Mouse (Mus musculus): ENCODE data around the gene Olfr476. TPM values are rescaled to one million over a fixed set of nuclear protein-coding genes. Genes with fewer than 3 reads are reported as not detected.

The Olfr476 gene
- not detected for polyA plus RNA-seq (2014; fragmentation: Illumina TruSeq; extraction: RNeasy Lipid Tissue Mini Kit (QIAGEN cat#74804); ENCODE audit: low read depth, low replicate concordance)

GRCm38 (mm10) chr7:107964503-107964902 is at the start of gene Olfr476:
Gene Olfr476 (plus strand): TSS chr7:107964803.

GRCm38 (mm10) chr7:107930146-107930545 is 34.5 kb upstream of the Olfr476 start, which contains the start of gene Olfr473:
Gene Olfr473 (plus strand): TSS chr7:107930446.

GRCm38 (mm10) chr7:107954343-107954742 is 10.3 kb upstream of the Olfr476 start, which contains the start of gene Olfr474:
Gene Olfr474 (plus strand): TSS chr7:107954643.

GRCm38 (mm10) chr7:107986393-107986792 is 21.8 kb downstream of the Olfr476 start, which contains the start of gene Olfr477:
Gene Olfr477 (plus strand): TSS chr7:107986693.

Other genes starting within 250 kb of the Olfr476 start
- 12.4 TPM for gene Cyb5r2, start 206.8 kb upstream of the Olfr476 start, polyA plus RNA-seq (2014; fragmentation: Illumina TruSeq; extraction: RNeasy Lipid Tissue Mini Kit (QIAGEN cat#74804); ENCODE audit: low read depth, low replicate concordance)
- not detected for gene Ovch2, start 163.6 kb upstream of the Olfr476 start, polyA plus RNA-seq (2014; fragmentation: Illumina TruSeq; extraction: RNeasy Lipid Tissue Mini Kit (QIAGEN cat#74804); ENCODE audit: low read depth, low replicate concordance)
- not detected for gene Olfr467, start 152.5 kb upstream of the Olfr476 start, polyA plus RNA-seq (2014; fragmentation: Illumina TruSeq; extraction: RNeasy Lipid Tissue Mini Kit (QIAGEN cat#74804); ENCODE audit: low read depth, low replicate concordance)
- gene Olfr469, start 139.3 kb upstream of the Olfr476 start, polyA plus RNA-seq (2014; fragmentation: Illumina TruSeq; extraction: RNeasy Lipid Tissue Mini Kit (QIAGEN cat#74804); ENCODE audit: low read depth, low replicate concordance): not detected
- 0.13 TPM for gene Olfr470, start 117.3 kb upstream of the Olfr476 start, polyA plus RNA-seq (2014; fragmentation: Illumina TruSeq; extraction: RNeasy Lipid Tissue Mini Kit (QIAGEN cat#74804); ENCODE audit: low read depth, low replicate concordance)
- not detected for gene Olfr472, start 66.9 kb upstream of the Olfr476 start, polyA plus RNA-seq (2014; fragmentation: Illumina TruSeq; extraction: RNeasy Lipid Tissue Mini Kit (QIAGEN cat#74804); ENCODE audit: low read depth, low replicate concordance)
- gene Olfr473, start 34.4 kb upstream of the Olfr476 start, polyA plus RNA-seq (2014; fragmentation: Illumina TruSeq; extraction: RNeasy Lipid Tissue Mini Kit (QIAGEN cat#74804); ENCODE audit: low read depth, low replicate concordance): not detected
- not detected for gene Olfr474, start 10.2 kb upstream of the Olfr476 start, polyA plus RNA-seq (2014; fragmentation: Illumina TruSeq; extraction: RNeasy Lipid Tissue Mini Kit (QIAGEN cat#74804); ENCODE audit: low read depth, low replicate concordance)
- gene Olfr477, start 21.9 kb downstream of the Olfr476 start, polyA plus RNA-seq (2014; fragmentation: Illumina TruSeq; extraction: RNeasy Lipid Tissue Mini Kit (QIAGEN cat#74804); ENCODE audit: low read depth, low replicate concordance): not detected
- not detected for gene Olfr478, start 69.2 kb downstream of the Olfr476 start, polyA plus RNA-seq (2014; fragmentation: Illumina TruSeq; extraction: RNeasy Lipid Tissue Mini Kit (QIAGEN cat#74804); ENCODE audit: low read depth, low replicate concordance)
- gene Olfr479, start 85.9 kb downstream of the Olfr476 start, polyA plus RNA-seq (2014; fragmentation: Illumina TruSeq; extraction: RNeasy Lipid Tissue Mini Kit (QIAGEN cat#74804); ENCODE audit: low read depth, low replicate concordance): not detected
- not detected for gene Olfr480, start 102.5 kb downstream of the Olfr476 start, polyA plus RNA-seq (2014; fragmentation: Illumina TruSeq; extraction: RNeasy Lipid Tissue Mini Kit (QIAGEN cat#74804); ENCODE audit: low read depth, low replicate concordance)
- gene Olfr481, start 115.1 kb downstream of the Olfr476 start, polyA plus RNA-seq (2014; fragmentation: Illumina TruSeq; extraction: RNeasy Lipid Tissue Mini Kit (QIAGEN cat#74804); ENCODE audit: low read depth, low replicate concordance): not detected
- not detected for gene Olfr482, start 132.8 kb downstream of the Olfr476 start, polyA plus RNA-seq (2014; fragmentation: Illumina TruSeq; extraction: RNeasy Lipid Tissue Mini Kit (QIAGEN cat#74804); ENCODE audit: low read depth, low replicate concordance)
- not detected for gene Olfr483, start 136.0 kb downstream of the Olfr476 start, polyA plus RNA-seq (2014; fragmentation: Illumina TruSeq; extraction: RNeasy Lipid Tissue Mini Kit (QIAGEN cat#74804); ENCODE audit: low read depth, low replicate concordance)
- gene Olfr484, start 162.6 kb downstream of the Olfr476 start, polyA plus RNA-seq (2014; fragmentation: Illumina TruSeq; extraction: RNeasy Lipid Tissue Mini Kit (QIAGEN cat#74804); ENCODE audit: low read depth, low replicate concordance): not detected
- not detected for gene Olfr485, start 195.1 kb downstream of the Olfr476 start, polyA plus RNA-seq (2014; fragmentation: Illumina TruSeq; extraction: RNeasy Lipid Tissue Mini Kit (QIAGEN cat#74804); ENCODE audit: low read depth, low replicate concordance)
- gene Olfr486, start 207.9 kb downstream of the Olfr476 start, polyA plus RNA-seq (2014; fragmentation: Illumina TruSeq; extraction: RNeasy Lipid Tissue Mini Kit (QIAGEN cat#74804); ENCODE audit: low read depth, low replicate concordance): not detected
- gene Olfr487, start 249.8 kb downstream of the Olfr476 start, polyA plus RNA-seq (2014; fragmentation: Illumina TruSeq; extraction: RNeasy Lipid Tissue Mini Kit (QIAGEN cat#74804); ENCODE audit: low read depth, low replicate concordance): not detected